Mouse (Mus musculus) 416B (cell line): ENCODE results near the gene Olfr166.
"Not testable (repeated sequence)": the region's sequence is repeated elsewhere in the genome, so short reads cannot be mapped to it uniquely, and the experiment has no call there.

ENCODE experiments used
- DNase-seq: peaks from one replicate; pipeline ENCODE4 v3.0.0; 2011; ENCODE audit warnings: low read depth

Gene Olfr166

DNA sequence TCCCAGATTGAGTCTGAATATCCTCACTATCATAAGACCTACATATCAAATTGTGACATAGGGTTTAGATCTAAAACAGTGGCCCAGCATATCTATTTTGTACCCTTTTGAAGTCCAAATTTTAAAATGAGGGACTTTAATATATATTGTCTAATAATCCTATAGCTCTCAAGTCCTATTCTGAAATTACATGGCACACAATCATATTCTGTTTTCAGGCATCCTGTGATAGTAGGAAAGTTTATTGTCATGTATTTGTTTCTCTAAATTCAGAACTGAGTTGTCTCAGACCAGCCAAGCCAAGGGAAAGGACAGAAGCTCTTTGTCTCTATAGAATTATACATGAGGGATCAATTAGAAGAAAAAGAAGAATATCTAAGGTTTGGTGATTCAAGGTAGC is at the start of gene Olfr166:
Gene Olfr166, plus strand, starts transcription at position 301 of the 400 bp plus-strand sequence.
- DNase-seq = no peak

DNA sequence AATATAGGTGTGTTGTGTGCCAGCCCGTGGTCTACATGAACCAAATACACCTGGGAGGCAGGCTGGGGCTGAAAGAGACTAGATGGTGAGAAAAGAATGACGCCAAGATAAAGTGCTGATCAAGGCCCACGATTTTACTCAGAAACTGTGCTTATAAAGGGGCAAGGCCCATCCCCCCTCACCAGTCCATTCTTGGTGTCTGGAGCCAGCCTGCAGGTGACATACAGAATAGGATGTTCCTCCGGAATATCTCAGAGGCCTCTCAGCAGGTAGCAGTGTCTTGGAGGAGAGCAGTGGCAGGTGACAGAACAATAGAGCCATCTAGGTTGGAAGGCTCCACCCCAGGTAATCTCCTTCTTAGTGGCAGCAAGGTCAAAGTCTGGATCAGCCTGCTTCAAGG is 24.8 kb upstream of the Olfr166 start:
- DNase-seq = not testable (repeated sequence)

DNA sequence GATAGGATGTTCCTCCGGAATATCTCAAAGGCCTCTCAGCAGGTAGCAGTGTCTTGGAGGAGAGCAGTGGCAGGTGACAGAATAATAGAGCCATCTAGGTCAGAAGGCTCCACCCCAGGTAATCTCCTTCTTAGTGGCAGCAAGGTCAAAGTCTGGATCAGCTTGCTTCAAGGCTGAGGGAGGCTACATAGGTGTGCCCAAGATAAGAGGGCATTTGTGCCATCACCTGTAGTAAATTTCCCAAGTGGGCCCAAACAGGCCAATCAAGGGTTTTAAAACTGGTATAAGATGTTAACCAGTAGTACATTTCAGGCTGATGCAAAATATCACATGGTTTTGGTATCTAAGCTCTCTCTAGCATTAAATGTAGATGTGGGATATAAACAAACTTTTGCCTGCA is 19.1 kb upstream of the Olfr166 start:
- DNase-seq = no peak

DNA sequence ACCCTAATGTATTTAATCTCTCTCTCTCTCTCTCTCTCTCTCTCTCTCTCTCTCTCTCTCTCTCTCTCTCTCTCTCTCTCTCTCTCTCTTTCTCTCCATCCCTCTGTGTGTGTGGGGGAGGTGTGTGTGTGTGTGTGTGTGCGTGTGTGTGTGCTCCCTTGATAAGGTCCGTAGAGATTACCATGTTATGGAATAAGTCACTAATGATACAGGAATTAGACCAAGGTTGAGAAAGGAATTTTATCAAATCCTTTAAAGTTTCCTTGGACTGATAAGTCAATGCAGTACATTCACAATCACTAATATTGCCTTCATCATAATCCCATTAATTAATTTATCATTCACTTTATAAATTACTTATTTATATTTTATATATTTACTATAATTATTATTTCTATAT is 38.7 kb downstream of the Olfr166 start, which contains the start of gene Olfr167:
Gene Olfr167, minus strand, starts transcription at position 101 of the 400 bp plus-strand sequence.
- no peak for DNase-seq

DNA sequence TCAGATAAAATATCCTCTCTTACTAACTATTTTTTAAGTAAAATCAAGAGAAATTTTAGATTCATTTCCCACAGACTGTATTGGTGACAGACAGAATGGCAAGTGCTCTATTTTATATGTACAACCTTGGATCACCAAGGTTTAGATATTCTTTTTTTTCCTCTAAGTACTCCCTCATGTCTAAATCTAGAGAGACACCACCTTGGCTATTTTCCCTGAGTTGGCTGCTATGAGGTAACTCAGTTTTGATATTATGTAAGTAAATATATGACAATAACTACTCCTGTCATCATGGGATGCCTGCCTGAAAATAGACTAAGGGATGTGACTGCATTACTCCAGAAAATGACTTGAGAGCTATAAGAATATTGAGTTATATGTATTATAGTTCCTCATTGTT is 52.0 kb downstream of the Olfr166 start, which contains the start of gene Olfr168:
Gene Olfr168, minus strand, starts transcription at position 101 of the 400 bp plus-strand sequence.
- no peak for DNase-seq
